8 mouse cellular contexts compared by ENCODE assay signal in the genomic region with DNA sequence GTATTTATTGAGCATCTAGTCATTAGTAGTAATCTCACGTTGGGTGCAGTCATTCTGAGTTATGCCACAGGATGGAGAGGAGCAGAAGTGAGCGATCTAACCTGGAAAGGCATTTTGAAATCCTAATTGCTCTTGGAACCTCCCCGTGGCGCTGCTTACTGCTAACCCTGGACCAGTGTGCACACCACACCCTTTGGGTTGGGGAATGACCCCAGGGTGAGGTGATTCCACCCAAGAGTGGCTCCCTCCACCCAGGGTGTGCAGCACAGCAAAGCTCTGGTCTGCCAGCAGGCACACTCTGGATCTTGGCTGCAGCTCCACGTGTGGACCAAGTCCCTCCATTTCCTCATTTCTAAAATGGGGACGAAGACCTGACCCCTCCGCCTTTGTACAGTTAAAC. TPM values are rescaled to one million over a fixed set of nuclear protein-coding genes. Genes with fewer than 3 reads are reported as not detected.
DNase-seq lines count a peak whose midpoint lies in the region; ATAC-seq lines count a peak whose summit lies in the region.
"Had no signal": no experiment of that assay in that cellular context is flagged by ENCODE, and none has a peak within 500 bp of the region (broad histone marks: within the 10 kb centered on the region; RNA-seq: fewer than 3 reads in every experiment).

No protein-coding gene starts in this region.

- H3K4me1 ChIP-seq in midbrain, embryonic 10.5 days, result peaks cover 90% of the 10 kb centered on the region
- peaks cover 61% of the 10 kb centered on the region for H3K4me1 ChIP-seq in midbrain, embryonic 11.5 days (ENCODE audit: control insufficient read depth, insufficient read depth, low read length)
- H3K4me1 ChIP-seq in liver, embryonic 11.5 days (replicated peaks; ENCODE audit: control insufficient read depth, insufficient read depth, low read length), result peaks cover 89% of the 10 kb centered on the region
- peaks cover 76% of the 10 kb centered on the region for H3K4me1 ChIP-seq in stomach, embryonic 16.5 days (ENCODE audit: control insufficient read depth, insufficient read depth, low read length)

- ATAC-seq in midbrain, embryonic 11.5 days (ENCODE audit: low FRiP score), result no peak
- no peak for ATAC-seq in liver, embryonic 11.5 days (replicated peaks; ENCODE audit: low FRiP score)
- no peak for ATAC-seq in stomach, embryonic 16.5 days (ENCODE audit: insufficient read depth, low FRiP score)

- no peak overlapping the region for H3K4me2 ChIP-seq in midbrain, embryonic 11.5 days
- peak overlapping the region; percentile 73 for H3K4me2 ChIP-seq in liver, embryonic 11.5 days
- H3K4me2 ChIP-seq in stomach, embryonic 16.5 days (ENCODE audit: low read depth, low read length), result peak overlapping the region; percentile 54; the same call in 1 of the 2 replicates

- WGBS in midbrain, embryonic 10.5 days, result 93% methylated on average over 7 of the region's 7 CpGs
- WGBS in midbrain, embryonic 11.5 days, result 91% methylated on average over 7 of the region's 7 CpGs
- 74% methylated on average over 7 of the region's 7 CpGs for WGBS in liver, embryonic 11.5 days
- 60% methylated on average over 7 of the region's 7 CpGs for WGBS in stomach, embryonic 16.5 days

- no peak overlapping the region for H3K9ac ChIP-seq in midbrain, embryonic 11.5 days (ENCODE audit: low read length)
- no peak overlapping the region for H3K9ac ChIP-seq in liver, embryonic 11.5 days (ENCODE audit: low read depth, low read length)
- peak overlapping the region; percentile 70 for H3K9ac ChIP-seq in stomach, embryonic 16.5 days (ENCODE audit: low read length)

- no peak overlapping the region for H3K4me3 ChIP-seq in midbrain, embryonic 10.5 days
- no peak overlapping the region for H3K4me3 ChIP-seq in midbrain, embryonic 11.5 days (ENCODE audit: low read depth, low read length)
- H3K4me3 ChIP-seq in liver, embryonic 11.5 days (ENCODE audit: low read depth, low read length), result no peak overlapping the region
- H3K4me3 ChIP-seq in stomach, embryonic 16.5 days (replicated peaks; ENCODE audit: low read length), result peak overlapping the region; percentile 38; the same call in 1 of the 2 replicates

- DNase-seq in midbrain, embryonic 10.5 days (ENCODE audit: low spot score), result no peak
- no peak for DNase-seq in midbrain, embryonic 11.5 days (ENCODE audit: low spot score, missing footprints)
- DNase-seq in heart, adult 9 months (ENCODE audit: low spot score in 2 of 2), result peak; percentile 63 to 67
- DNase-seq in liver, embryonic 11.5 days (ENCODE audit: low spot score), result no peak
- DNase-seq in frontal cortex, postnatal 25 days (ENCODE audit: low spot score in 2 of 2), result no peak
- DNase-seq in right cerebral cortex, adult 2 months (ENCODE audit: low spot score in 2 of 2), result no peak
- DNase-seq: left cerebral cortex, postnatal 4 days had no signal

- H3K36me3 ChIP-seq in midbrain, embryonic 10.5 days, result peaks cover 28% of the 10 kb centered on the region
- H3K36me3 ChIP-seq in midbrain, embryonic 11.5 days (ENCODE audit: control insufficient read depth, insufficient read depth, low read length), result no peaks in the 10 kb centered on the region
- peaks cover 11% of the 10 kb centered on the region for H3K36me3 ChIP-seq in liver, embryonic 11.5 days (ENCODE audit: control insufficient read depth, insufficient read depth, low read length)
- peaks cover 6% of the 10 kb centered on the region; the same call in 1 of the 2 replicates for H3K36me3 ChIP-seq in stomach, embryonic 16.5 days (ENCODE audit: control insufficient read depth, insufficient read depth, low read length)

- H3K27me3 ChIP-seq in midbrain, embryonic 10.5 days (ENCODE audit: low read depth, poor library complexity, severe bottlenecking), result no peaks in the 10 kb centered on the region
- H3K27me3 ChIP-seq in midbrain, embryonic 11.5 days (ENCODE audit: control insufficient read depth, insufficient read depth, low read length), result no peaks in the 10 kb centered on the region
- H3K27me3 ChIP-seq in liver, embryonic 11.5 days (replicated peaks; ENCODE audit: control insufficient read depth, insufficient read depth, low read length), result no peaks in the 10 kb centered on the region
- no peaks in the 10 kb centered on the region for H3K27me3 ChIP-seq in stomach, embryonic 16.5 days (ENCODE audit: control insufficient read depth, insufficient read depth, low read length)

- peak overlapping the region; percentile 95; the same call in 1 of the 2 replicates for H3K27ac ChIP-seq in midbrain, embryonic 10.5 days (replicated peaks)
- H3K27ac ChIP-seq in midbrain, embryonic 11.5 days (ENCODE audit: low read depth, low read length), result no peak overlapping the region; the same call in 1 of the 2 replicates
- peak overlapping the region; percentile 96 for H3K27ac ChIP-seq in liver, embryonic 11.5 days (ENCODE audit: low read depth, low read length)
- H3K27ac ChIP-seq in stomach, embryonic 16.5 days (ENCODE audit: low read length), result peak overlapping the region; percentile 91

- H3K9me3 ChIP-seq in midbrain, embryonic 10.5 days (replicated peaks), result no peaks in the 10 kb centered on the region
- no peaks in the 10 kb centered on the region for H3K9me3 ChIP-seq in midbrain, embryonic 11.5 days (ENCODE audit: control insufficient read depth, low read length)
- H3K9me3 ChIP-seq in liver, embryonic 11.5 days (ENCODE audit: control insufficient read depth, low read length), result no peaks in the 10 kb centered on the region
- no peaks in the 10 kb centered on the region for H3K9me3 ChIP-seq in stomach, embryonic 16.5 days (replicated peaks; ENCODE audit: control insufficient read depth, low read length)

RNA-seq across cellular contexts. Expression of gene Klf3, which starts 6.1 kb away (rescaled TPM):
- 61.9 and 63.1 TPM in 2 replicates for polyA plus RNA-seq in midbrain, embryonic 10.5 days (2016; fragmentation: Nextera tagmentation; extraction: Ambion mirVana)
- 34.8 and 37.7 TPM in 2 replicates for polyA plus RNA-seq in midbrain, embryonic 11.5 days (2014; fragmentation: Nextera tagmentation; extraction: Ambion mirVana)
- 66.9 and 68.7 TPM in 2 replicates for polyA plus RNA-seq in liver, embryonic 11.5 days (2014; fragmentation: Nextera tagmentation; extraction: Ambion mirVana)
- polyA plus RNA-seq in stomach, embryonic 16.5 days (2015; fragmentation: Nextera tagmentation; extraction: Ambion mirVana), result 63.7 and 66.8 TPM in 2 replicates

Comparison
In these comparisons a context has a peak if more than half of its experiments do, and no peak if none do; other contexts are left out.
1. DNase-seq: peak in heart, adult 9 months (2 of 2); none in midbrain, embryonic 10.5 days (single experiment), midbrain, embryonic 11.5 days (single experiment), liver, embryonic 11.5 days (single experiment), frontal cortex, postnatal 25 days (0 of 2) and right cerebral cortex, adult 2 months (0 of 2).